Mouse (Mus musculus) megakaryocyte, embryonic 14.5 days (primary cell): ENCODE measurements around the gene Ttc21b.

ENCODE experiments used
- FLI1 ChIP-seq: IDR thresholded peaks from 2 replicates; pipeline ENCODE4 v1.6.1; 2012; ENCODE audit warnings: low read length, inconsistent platforms, mixed read lengths
- GATA1 ChIP-seq: IDR thresholded peaks from 3 replicates; pipeline ENCODE4 v1.6.1; 2012; ENCODE audit warnings: mixed read lengths, low read length, inconsistent platforms, borderline replicate concordance

DNA sequence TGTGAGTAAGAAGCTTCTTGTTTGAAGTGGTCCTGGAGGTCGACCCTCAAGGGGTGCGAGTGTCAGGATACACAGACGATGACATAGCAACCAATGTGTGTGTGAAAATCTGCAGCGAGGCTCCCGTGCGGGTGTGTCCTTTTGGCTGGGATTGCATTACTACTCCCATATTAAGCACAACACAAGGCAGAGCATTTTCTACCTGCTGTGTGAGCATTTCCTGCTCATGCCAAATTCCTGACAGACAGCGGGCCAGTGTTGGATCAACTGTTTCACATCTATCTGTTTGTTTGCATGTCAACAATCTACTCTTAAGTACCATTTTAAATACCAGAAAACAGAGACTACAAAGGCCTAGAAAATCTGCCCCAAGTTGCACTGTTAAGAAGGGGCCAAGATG lies 79.4 kb downstream of the Ttc21b start:
- TF ChIP-seq FLI1 (no peak), GATA1 (no peak)
